Mouse (Mus musculus) left cerebral cortex, adult 2 months (tissue): ENCODE results near the gene Gm17542. TPM values are rescaled to one million over a fixed set of nuclear protein-coding genes. Genes with fewer than 3 reads are reported as not detected.
"Not testable (repeated sequence)": the region's sequence is repeated elsewhere in the genome, so short reads cannot be mapped to it uniquely, and the experiment has no call there.

Source experiments
- DNase-seq, 2 experiments: peaks; one replicate each; pipeline ENCODE4 v3.0.0; 2021 to 2022; ENCODE audit warnings: low spot score in 2 of 2, mixed read lengths in 1 of 2; ENCODE audit errors: extremely low spot score in 1 of 2
- H3K27ac ChIP-seq: fragments of 200-600 bp; 2 replicates; pipeline ENCODE4 v1.8.1; 2022
- H3K4me3 ChIP-seq: fragments of 200-600 bp; 2 replicates; pipeline ENCODE4 v1.8.1; 2022
- CTCF ChIP-seq: fragments of 200-600 bp; IDR thresholded peaks from 2 replicates; pipeline ENCODE4 v1.8.1; 2022; ENCODE audit warnings: antibody characterized with exemption, mild to moderate bottlenecking, moderate library complexity
- intact Hi-C: fragments of 180-260 bp; cut with DNase I; formaldehyde crosslinking; loops from one replicate; pipeline ENCODE4 v1.15.1; 2025
- long read RNA-seq, 2 experiments: library from polyadenylated mRNA; stranded (forward); transcript quantifications; one replicate each; pipeline ENCODE4 v2.0.0; 2021; ENCODE audit warnings: borderline mapping rate in 2 of 2
- total RNA-seq, 2 experiments: library from RNA; stranded (reverse); gene quantifications; 2 replicates each; pipeline ENCODE4 v1.2.3; 2021

Gm17542 gene
- total RNA-seq: not detected
- long read RNA-seq, experiment 1: 0 reads
- long read RNA-seq, experiment 2: 0 reads

DNA sequence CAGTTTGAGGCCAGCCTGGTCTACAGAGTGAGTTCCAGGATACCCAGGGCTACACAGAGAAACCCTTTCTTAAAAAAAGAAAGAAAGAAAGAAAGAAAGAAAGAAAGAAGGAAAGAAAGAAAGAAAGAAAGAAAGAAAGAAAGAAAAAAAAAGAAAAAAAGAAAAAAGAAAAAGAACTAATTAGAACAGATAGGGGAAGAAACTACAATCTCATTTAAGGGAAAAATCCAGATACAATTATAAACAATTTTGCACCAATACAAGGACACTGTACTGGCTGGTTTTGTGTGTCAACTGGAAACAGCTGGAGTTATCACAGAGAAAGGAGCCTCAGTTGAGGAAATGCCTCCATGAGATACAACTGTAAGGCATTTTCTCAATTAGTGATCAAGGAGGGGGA, at the start of gene Gm17542:
Gene Gm17542 (minus strand): TSS at position 101 of the 400 bp plus-strand sequence.
- H3K4me3 ChIP-seq, intact Hi-C loops, H3K27ac ChIP-seq, DNase-seq: not testable (repeated sequence)

DNA sequence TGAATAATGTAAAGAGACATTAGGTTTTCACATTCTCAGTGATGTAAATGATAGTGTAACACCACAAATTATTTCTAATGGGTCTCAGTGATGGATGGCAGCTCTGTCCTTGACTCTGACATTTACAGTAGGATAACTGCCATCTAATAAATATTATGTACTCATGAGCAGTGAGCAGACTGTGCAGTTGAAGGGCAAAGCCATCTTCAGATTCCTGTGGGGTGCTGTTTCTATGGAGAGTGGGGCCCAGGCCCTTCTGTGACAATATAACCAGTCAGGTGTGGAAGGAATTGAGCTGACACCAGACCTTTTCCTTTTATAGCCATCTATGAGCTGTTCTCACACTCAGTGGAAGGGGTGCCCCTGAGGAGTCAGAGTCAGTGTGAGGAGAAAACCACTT, 21.8 kb upstream of the Gm17542 start:
- Histone ChIP-seq H3K4me3 (no peak overlapping the region), H3K27ac (no peak overlapping the region)
- TF ChIP-seq CTCF: no peak
- no peak for DNase-seq
- intact Hi-C loops: no loop called here

GRCm38 (mm10) chr10:58738152-58738551, 20.1 kb upstream of the Gm17542 start:
- H3K4me3 ChIP-seq: no peak overlapping the region
- intact Hi-C loops: no loop called here
- no peak for DNase-seq
- no peak overlapping the region for H3K27ac ChIP-seq
- TF ChIP-seq CTCF: no peak

- H3K4me3 ChIP-seq: peak overlapping the region; percentile 39
- no peak for DNase-seq
- intact Hi-C loops: loop anchor here (5.0 kb wide), 1 partner anchor 73 kb away; no protein-coding TSS in a partner anchor
- no peak overlapping the region for H3K27ac ChIP-seq
- no peak for TF ChIP-seq CTCF
Measured at GRCm38 (mm10) chr10:58714789-58715148, 3.2 kb downstream of the Gm17542 start.

DNA sequence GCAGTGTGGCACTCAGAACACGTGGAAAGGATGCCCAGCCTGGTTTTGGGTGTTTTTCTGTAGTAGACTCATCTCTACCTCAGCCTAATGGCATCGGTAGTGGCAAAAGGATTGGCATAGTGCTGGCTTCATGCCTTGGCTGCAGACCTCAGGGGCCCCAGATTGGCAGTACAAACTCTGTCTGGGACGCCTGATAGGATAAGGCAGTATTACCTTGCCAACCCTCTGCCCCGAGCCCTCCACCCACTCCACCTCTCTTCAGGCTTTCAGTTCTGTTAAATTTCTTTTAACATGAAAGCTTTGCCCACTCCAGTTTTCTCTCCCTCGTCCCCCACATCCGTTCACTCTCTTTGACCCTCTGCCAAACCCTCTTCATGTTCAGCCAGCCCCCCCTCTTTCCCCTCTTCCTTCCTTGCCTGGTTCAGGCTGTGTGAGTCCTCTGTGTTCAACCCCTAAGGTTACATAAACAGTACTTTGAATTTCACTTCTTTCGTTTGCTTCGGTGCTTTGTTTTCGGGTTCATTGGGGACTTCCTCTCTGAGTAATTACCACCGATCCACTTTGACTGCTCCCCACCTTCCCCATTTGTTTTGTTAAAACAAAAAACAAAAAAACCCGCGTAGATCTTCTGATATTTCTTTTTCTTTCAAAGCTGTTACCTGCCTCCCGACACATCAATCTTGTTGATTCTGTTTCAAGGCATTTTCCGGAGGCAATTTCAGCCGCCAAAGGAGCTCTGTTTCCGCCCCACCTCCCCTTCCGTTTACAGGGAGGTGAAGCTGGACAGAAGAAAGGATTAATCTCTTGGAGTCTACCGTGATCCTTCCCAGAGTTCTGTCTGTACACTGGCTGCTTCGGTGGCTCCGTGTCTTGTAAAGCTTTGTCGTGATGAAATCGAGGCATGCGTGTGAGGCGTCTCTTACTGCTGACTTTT, 3.9 kb downstream of the Gm17542 start:
- TF ChIP-seq CTCF: no peak
- intact Hi-C loops: loop anchor here (5.0 kb wide), 1 partner anchor 73 kb away; no protein-coding TSS in a partner anchor
- H3K27ac ChIP-seq: no peak overlapping the region
- DNase-seq: no peak
- peak overlapping the region; percentile 39 for H3K4me3 ChIP-seq

DNA sequence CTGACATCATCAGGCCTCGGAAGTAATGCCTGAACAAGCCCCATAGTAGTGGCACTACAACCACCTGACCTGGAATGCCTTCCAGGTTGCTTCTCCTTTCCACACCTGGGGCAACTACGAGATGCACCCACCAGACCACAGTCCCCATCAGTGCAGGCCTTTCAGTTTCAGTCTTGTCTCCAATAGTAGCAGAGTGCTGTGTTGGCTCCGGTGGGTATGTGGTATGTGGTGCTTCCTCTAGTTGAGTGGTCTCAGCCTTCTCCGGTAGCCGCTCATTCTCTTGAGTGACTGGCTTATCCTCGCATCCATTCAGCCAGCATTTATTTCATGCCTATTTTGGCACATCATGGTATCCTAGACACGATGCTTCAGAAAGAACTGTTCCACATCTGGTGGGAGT, 4.8 kb downstream of the Gm17542 start:
- no peak overlapping the region for H3K4me3 ChIP-seq
- no peak for TF ChIP-seq CTCF
- H3K27ac ChIP-seq: no peak overlapping the region
- DNase-seq: no peak
- intact Hi-C loops: loop anchor here (5.0 kb wide), 1 partner anchor 74 kb away; no protein-coding TSS in a partner anchor

GRCm38 (mm10) chr10:58709021-58709420, 9.0 kb downstream of the Gm17542 start:
- Histone ChIP-seq H3K27ac (no peak overlapping the region), H3K4me3 (no peak overlapping the region)
- no peak for DNase-seq
- intact Hi-C loops: no loop called here
- TF ChIP-seq CTCF: no peak

DNA sequence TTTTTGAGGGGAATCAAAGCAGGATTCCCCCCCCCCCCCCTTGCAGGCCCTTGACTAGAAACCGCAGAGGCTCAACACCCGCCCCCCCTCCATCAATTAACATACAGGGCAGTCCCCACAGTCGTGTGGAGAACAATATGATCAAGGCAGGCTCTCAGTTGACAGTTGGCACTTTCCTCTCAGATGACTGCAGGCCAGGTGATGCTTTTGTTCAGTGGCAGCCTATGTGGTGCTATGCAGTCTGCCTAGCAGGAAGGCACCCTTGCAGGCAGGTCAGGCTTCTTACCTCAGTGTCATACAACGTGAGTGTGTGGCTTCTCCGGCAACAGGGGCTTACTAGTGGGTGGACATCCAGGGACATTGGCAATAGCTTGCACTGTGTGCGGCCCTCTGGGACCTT, 17.4 kb downstream of the Gm17542 start:
- intact Hi-C loops: no loop called here
- TF ChIP-seq CTCF: no peak
- no peak for DNase-seq
- Histone ChIP-seq H3K4me3 (no peak overlapping the region), H3K27ac (no peak overlapping the region)

DNA sequence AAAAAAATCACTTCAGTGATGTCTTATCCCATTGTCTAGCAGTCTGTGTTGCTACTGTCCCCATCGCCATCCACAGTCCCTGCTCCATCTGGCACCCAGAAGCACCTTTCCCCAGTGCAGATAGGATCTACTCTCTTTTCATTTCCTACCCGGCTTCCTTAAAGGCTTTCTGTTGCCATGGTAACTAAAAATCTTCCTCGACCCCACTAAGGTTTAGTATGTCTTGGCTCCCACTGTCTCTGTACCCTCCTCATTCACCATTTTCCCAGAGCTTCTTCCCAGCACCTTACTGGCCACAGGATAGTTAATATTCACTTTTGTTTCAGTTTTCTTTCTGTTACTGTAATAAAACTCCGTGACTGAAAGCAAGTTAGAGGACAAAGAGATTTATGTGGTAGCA, 17.9 kb downstream of the Gm17542 start:
- intact Hi-C loops: no loop called here
- Histone ChIP-seq H3K4me3 (no peak overlapping the region), H3K27ac (no peak overlapping the region)
- TF ChIP-seq CTCF: no peak
- DNase-seq: no peak

DNA sequence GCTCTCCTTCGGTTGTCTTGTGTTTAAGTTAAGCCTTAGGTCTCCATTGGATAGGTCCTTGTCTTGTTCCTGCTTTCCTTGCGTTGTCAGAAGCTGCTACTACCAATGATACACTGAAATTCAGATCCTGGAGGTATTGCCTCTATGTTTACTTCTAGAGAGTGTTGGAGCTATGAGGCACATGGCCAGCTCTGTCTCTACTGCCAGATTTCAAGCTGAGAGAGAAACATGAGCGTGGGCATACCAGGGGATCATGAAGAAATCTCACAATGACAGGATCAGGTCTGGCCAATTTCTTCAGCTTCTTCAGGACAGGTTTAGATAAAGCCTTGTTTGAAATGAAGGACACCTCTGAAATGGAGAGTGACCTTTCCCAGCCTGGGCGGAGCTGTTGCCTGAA, 19.1 kb downstream of the Gm17542 start:
- intact Hi-C loops: no loop called here
- no peak overlapping the region for H3K27ac ChIP-seq
- no peak for DNase-seq
- H3K4me3 ChIP-seq: no peak overlapping the region
- no peak for TF ChIP-seq CTCF

GRCm38 (mm10) chr10:58691051-58691450, 27.0 kb downstream of the Gm17542 start:
- DNase-seq: no peak
- no peak overlapping the region for H3K27ac ChIP-seq
- no peak overlapping the region for H3K4me3 ChIP-seq
- intact Hi-C loops: no loop called here
- TF ChIP-seq CTCF: no peak

DNA sequence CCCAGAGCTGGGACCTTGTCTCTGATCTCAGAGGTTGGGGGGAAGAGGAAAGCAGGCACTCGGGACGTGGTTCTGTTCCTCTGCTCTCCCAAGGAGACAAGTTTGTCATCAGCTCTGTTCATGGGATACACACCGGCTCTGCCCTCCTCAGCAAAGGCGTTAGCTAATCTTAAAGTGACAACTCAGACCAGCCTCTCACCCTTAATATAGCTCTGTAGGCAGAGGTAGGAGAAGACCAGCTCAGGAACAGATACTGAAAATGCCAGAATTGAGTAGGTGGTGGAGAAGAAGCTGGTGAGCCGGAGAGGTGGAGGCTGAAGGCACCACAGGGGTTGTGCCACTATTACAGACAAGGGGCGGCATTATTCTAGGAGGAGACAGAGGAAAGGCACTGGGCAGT, 38.7 kb downstream of the Gm17542 start:
- no peak for TF ChIP-seq CTCF
- intact Hi-C loops: loop anchor here (1.0 kb wide), 1 partner anchor 119 kb away; no protein-coding TSS in a partner anchor
- DNase-seq: no peak
- Histone ChIP-seq H3K27ac (no peak overlapping the region), H3K4me3 (no peak overlapping the region)
